Mouse (Mus musculus): ENCODE results near the gene Map4k1. TPM values are rescaled to one million over a fixed set of nuclear protein-coding genes. Genes with fewer than 3 reads are reported as not detected.

The Map4k1 gene
- total and polyA plus RNA-seq, 3 experiments = 0.91 to 3.4 (median 1.1) TPM

DNA sequence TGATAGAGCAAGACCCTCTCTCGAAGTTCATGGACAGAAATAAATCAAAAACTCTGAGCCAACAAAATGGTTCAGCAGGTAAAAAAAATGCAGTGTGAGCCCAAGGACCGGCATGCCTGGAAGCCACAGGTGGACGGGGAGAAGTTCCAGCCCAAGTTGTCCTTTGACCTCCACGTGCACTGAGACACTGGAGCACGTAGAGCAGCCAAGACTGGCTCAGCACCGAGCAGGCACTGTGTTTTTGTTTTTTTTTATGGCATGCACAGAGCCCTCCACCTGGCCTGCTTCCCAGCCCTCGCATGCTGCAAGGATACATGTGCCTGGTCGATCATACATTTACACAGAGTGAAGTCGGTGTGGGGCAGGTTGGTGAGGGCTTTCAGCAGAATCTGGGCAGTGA lies 4.3 kb upstream of the Map4k1 start:
- H3K4me1 ChIP-seq (ENCODE audit: control insufficient read depth, insufficient read depth, low read length) = peaks cover 5% of the 10 kb centered on the region
- no peaks in the 10 kb centered on the region for H3K27me3 ChIP-seq (ENCODE audit: control insufficient read depth, insufficient read depth, low read length)
- TF ChIP-seq POLR2A (IDR thresholded peaks at IDR 0.05; ENCODE audit: insufficient read depth, low read depth, low read length) = no peak
- no peak for TF ChIP-seq CTCF (IDR thresholded peaks at IDR 0.05)
- no peak for TF ChIP-seq EP300 (IDR thresholded peaks at IDR 0.05; ENCODE audit: insufficient read depth, low read depth, low read length)
- intact Hi-C loops (cut with DNase I) = no loop called here
- no peaks in the 10 kb centered on the region for H3K36me3 ChIP-seq (ENCODE audit: control insufficient read depth, insufficient read depth, low read length)
- no peak overlapping the region for H3K4me3 ChIP-seq
- H3K79me2 ChIP-seq (replicated peaks; ENCODE audit: control insufficient read depth, insufficient read depth, low read length) = no peaks in the 10 kb centered on the region
- no peak overlapping the region for H3K9ac ChIP-seq (ENCODE audit: low read depth, low read length)
- no peak for DNase-seq
- 61% methylated on average over 9 of the region's 9 CpGs for WGBS
- no peak overlapping the region for H3K27ac ChIP-seq

- Histone ChIP-seq H3K27ac (peak overlapping the region; percentile 89), H3K79me2 (replicated peaks; ENCODE audit: control insufficient read depth, insufficient read depth, low read length) (no peaks in the 10 kb centered on the region), H3K27me3 (ENCODE audit: control insufficient read depth, insufficient read depth, low read length) (no peaks in the 10 kb centered on the region), H3K4me1 (ENCODE audit: control insufficient read depth, insufficient read depth, low read length) (peaks cover 5% of the 10 kb centered on the region), H3K4me3 (peak overlapping the region; percentile 58), H3K36me3 (ENCODE audit: control insufficient read depth, insufficient read depth, low read length) (no peaks in the 10 kb centered on the region), H3K9ac (ENCODE audit: low read depth, low read length) (peak overlapping the region; percentile 61)
- DNase-seq = peak; percentile 39 to 79
- TF ChIP-seq POLR2A (IDR thresholded peaks at IDR 0.05; ENCODE audit: insufficient read depth, low read depth, low read length) (no peak), EP300 (IDR thresholded peaks at IDR 0.05; ENCODE audit: insufficient read depth, low read depth, low read length) (no peak), CTCF (IDR thresholded peaks at IDR 0.05) (no peak)
- WGBS = 13% methylated on average over 19 of the region's 19 CpGs
- intact Hi-C loops (cut with DNase I) = loop anchor here (5.0 kb wide), 3 partner anchors 195 to 320 kb away; partner anchors contain the start of genes Dpf1, Nfkbib and Sirt2
These were observed 594 bp downstream of the Map4k1 start for GRCm38 (mm10) chr7:28982274-28983013.

DNA sequence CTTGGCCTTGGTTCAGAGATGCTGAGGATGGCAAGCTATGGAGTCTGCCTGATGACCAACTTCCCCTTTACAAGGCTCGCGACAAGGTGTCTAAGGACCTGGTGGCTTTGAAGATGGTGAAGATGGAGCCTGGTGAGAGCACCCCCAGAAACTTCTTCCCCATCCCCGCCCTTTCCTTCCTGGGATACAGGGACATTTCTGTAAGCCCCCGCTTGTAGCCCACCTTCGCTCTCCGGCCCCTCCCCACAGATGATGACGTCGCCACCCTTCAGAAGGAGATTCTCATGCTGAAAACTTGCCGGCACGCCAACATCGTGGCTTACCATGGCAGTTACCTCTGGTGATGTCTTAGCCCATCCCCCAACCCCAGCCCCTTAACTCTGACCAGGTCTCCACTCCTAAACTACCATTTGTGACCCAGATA lies 1.3 kb downstream of the Map4k1 start:
- peak in 1 of 2 experiments; percentile 16 for DNase-seq
- TF ChIP-seq POLR2A (IDR thresholded peaks at IDR 0.05; ENCODE audit: insufficient read depth, low read depth, low read length) = no peak
- TF ChIP-seq CTCF (IDR thresholded peaks at IDR 0.05) = no peak
- TF ChIP-seq EP300 (IDR thresholded peaks at IDR 0.05; ENCODE audit: insufficient read depth, low read depth, low read length) = no peak
- Histone ChIP-seq H3K27ac (no peak overlapping the region), H3K4me1 (ENCODE audit: control insufficient read depth, insufficient read depth, low read length) (peaks cover 5% of the 10 kb centered on the region), H3K9ac (ENCODE audit: low read depth, low read length) (no peak overlapping the region), H3K27me3 (ENCODE audit: control insufficient read depth, insufficient read depth, low read length) (no peaks in the 10 kb centered on the region), H3K36me3 (ENCODE audit: control insufficient read depth, insufficient read depth, low read length) (no peaks in the 10 kb centered on the region), H3K79me2 (replicated peaks; ENCODE audit: control insufficient read depth, insufficient read depth, low read length) (no peaks in the 10 kb centered on the region), H3K4me3 (no peak overlapping the region)
- 63% methylated on average over 11 of the region's 11 CpGs for WGBS
- intact Hi-C loops (cut with DNase I) = loop anchor here (5.0 kb wide), 3 partner anchors 194 to 319 kb away; partner anchors contain the start of genes Dpf1, Nfkbib and Sirt2

GRCm38 (mm10) chr7:28983849-28984248 lies 2.0 kb downstream of the Map4k1 start:
- H3K79me2 ChIP-seq (replicated peaks; ENCODE audit: control insufficient read depth, insufficient read depth, low read length) = no peaks in the 10 kb centered on the region
- H3K36me3 ChIP-seq (ENCODE audit: control insufficient read depth, insufficient read depth, low read length) = no peaks in the 10 kb centered on the region
- H3K4me3 ChIP-seq = no peak overlapping the region
- no peak for TF ChIP-seq POLR2A (IDR thresholded peaks at IDR 0.05; ENCODE audit: insufficient read depth, low read depth, low read length)
- no peak for TF ChIP-seq CTCF (IDR thresholded peaks at IDR 0.05)
- TF ChIP-seq EP300 (IDR thresholded peaks at IDR 0.05; ENCODE audit: insufficient read depth, low read depth, low read length) = no peak
- H3K4me1 ChIP-seq (ENCODE audit: control insufficient read depth, insufficient read depth, low read length) = peaks cover 5% of the 10 kb centered on the region
- DNase-seq = no peak
- WGBS = 74% methylated on average over 4 of the region's 4 CpGs
- H3K27ac ChIP-seq = no peak overlapping the region
- no peak overlapping the region for H3K9ac ChIP-seq (ENCODE audit: low read depth, low read length)
- H3K27me3 ChIP-seq (ENCODE audit: control insufficient read depth, insufficient read depth, low read length) = no peaks in the 10 kb centered on the region
- intact Hi-C loops (cut with DNase I) = loop anchor here (5.0 kb wide), 3 partner anchors 193 to 318 kb away; partner anchors contain the start of genes Dpf1, Nfkbib and Sirt2

DNA sequence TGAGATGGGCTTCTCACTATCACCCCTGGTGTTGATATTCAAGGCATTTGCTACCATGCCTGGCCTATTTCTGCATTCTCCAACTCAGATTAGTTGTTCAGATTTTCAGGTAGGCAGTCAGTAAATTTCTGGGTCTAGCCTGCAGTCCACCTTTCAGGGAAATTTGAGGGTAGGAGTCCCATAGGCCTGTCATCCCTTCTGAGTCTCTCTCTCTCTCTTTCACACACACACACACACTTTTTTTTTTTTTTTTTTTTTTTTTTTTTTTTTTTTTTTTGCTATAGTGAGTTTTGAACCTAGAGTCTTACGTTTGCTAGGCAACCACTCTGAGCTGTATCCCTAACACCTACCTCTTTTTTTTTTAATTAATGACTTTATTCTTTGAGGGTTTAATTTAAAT lies 2.6 kb downstream of the Map4k1 start:
- peaks cover 5% of the 10 kb centered on the region for H3K4me1 ChIP-seq (ENCODE audit: control insufficient read depth, insufficient read depth, low read length)
- no peaks in the 10 kb centered on the region for H3K27me3 ChIP-seq (ENCODE audit: control insufficient read depth, insufficient read depth, low read length)
- DNase-seq = no peak
- H3K9ac ChIP-seq (ENCODE audit: low read depth, low read length) = no peak overlapping the region
- H3K36me3 ChIP-seq (ENCODE audit: control insufficient read depth, insufficient read depth, low read length) = no peaks in the 10 kb centered on the region
- no peak overlapping the region for H3K27ac ChIP-seq
- intact Hi-C loops (cut with DNase I) = loop anchor here (5.0 kb wide), 3 partner anchors 193 to 318 kb away; partner anchors contain the start of genes Dpf1, Nfkbib and Sirt2
- H3K4me3 ChIP-seq = no peak overlapping the region
- 100% methylated on average over 1 of the region's 1 CpGs for WGBS
- TF ChIP-seq CTCF (IDR thresholded peaks at IDR 0.05) (no peak), POLR2A (IDR thresholded peaks at IDR 0.05; ENCODE audit: insufficient read depth, low read depth, low read length) (no peak), EP300 (IDR thresholded peaks at IDR 0.05; ENCODE audit: insufficient read depth, low read depth, low read length) (no peak)
- H3K79me2 ChIP-seq (replicated peaks; ENCODE audit: control insufficient read depth, insufficient read depth, low read length) = no peaks in the 10 kb centered on the region

DNA sequence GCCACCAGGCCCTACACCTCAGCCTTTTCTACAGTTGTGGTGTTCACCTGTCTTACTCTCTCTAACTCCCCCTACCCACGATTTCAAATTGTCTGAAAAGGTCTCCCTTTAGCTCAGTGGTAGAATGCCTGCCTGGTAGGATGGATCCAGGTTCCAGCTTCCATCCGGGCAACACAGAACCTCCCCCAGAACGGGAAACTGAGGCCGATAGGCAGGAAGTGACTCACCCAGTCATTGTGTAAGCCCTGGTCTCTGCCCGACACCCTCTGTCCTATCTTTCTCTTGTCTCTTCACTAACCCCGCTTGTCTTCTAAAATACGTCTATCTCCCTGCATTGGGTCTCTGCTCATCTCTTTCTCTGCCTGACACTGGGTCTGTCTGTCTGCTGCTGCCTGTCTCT lies 3.4 kb downstream of the Map4k1 start:
- Histone ChIP-seq H3K4me1 (ENCODE audit: control insufficient read depth, insufficient read depth, low read length) (peaks cover 5% of the 10 kb centered on the region), H3K27ac (no peak overlapping the region), H3K36me3 (ENCODE audit: control insufficient read depth, insufficient read depth, low read length) (no peaks in the 10 kb centered on the region), H3K9ac (ENCODE audit: low read depth, low read length) (no peak overlapping the region), H3K79me2 (replicated peaks; ENCODE audit: control insufficient read depth, insufficient read depth, low read length) (no peaks in the 10 kb centered on the region), H3K4me3 (no peak overlapping the region), H3K27me3 (ENCODE audit: control insufficient read depth, insufficient read depth, low read length) (no peaks in the 10 kb centered on the region)
- no peak for DNase-seq
- no peak for TF ChIP-seq EP300 (IDR thresholded peaks at IDR 0.05; ENCODE audit: insufficient read depth, low read depth, low read length)
- intact Hi-C loops (cut with DNase I) = no loop called here
- 50% methylated on average over 7 of the region's 7 CpGs for WGBS

Data from heart, adult 2 months (tissue).